Mouse (Mus musculus) cerebellum, adult 2 months (tissue): ENCODE measurements around the gene Lactb.

ENCODE experiments used
- CTCF ChIP-seq: fragments of 200-500 bp; IDR thresholded peaks from 2 replicates; pipeline ENCODE4 v1.5.1; 2011; ENCODE audit warnings: low read depth, mild to moderate bottlenecking, control low read depth, low read length, moderate library complexity, borderline replicate concordance; ENCODE audit not compliant: insufficient read depth
- POLR2A ChIP-seq: fragments of 200-500 bp; IDR thresholded peaks from 2 replicates; pipeline ENCODE4 v1.6.1; 2011; ENCODE audit warnings: low read length, control low read depth, borderline replicate concordance; ENCODE audit not compliant: insufficient read depth

- TF ChIP-seq CTCF (no peak), POLR2A (no peak)
Measured at GRCm38 (mm10) chr9:67012470-67012869, 37.2 kb upstream of the Lactb start.
